Mouse (Mus musculus): ENCODE data around the gene Tmem9b. TPM values are rescaled to one million over a fixed set of nuclear protein-coding genes. Genes with fewer than 3 reads are reported as not detected.

Tmem9b gene
- polyA plus RNA-seq, 1 experiment from 2014 or later: 113 TPM

DNA sequence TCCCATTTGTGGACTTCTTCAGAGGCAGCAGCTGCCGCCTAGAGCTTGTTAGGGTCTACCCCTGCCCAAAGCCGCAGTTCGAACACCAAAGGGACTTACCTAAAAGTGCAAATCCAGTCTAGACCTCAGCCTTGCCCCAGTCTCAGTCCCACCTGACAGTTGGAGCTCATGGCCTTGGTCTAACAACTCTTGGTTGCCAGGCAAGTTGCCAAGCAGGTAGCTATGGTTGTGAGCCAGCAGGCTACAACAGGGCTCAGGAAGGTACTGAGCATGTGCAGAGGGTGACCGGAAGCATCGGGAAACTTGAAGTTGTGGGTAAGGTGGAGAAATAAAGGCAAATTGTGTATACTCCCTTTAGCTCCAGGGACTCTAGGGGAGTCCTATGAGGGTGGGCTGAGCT lies 29.0 kb downstream of the Tmem9b start, which contains the start of gene BC051019:
BC051019 (minus strand) TSS at position 154 of the 400 bp plus-strand sequence.
- Histone ChIP-seq H3K9me3 (no peaks in the 10 kb centered on the region), H3K36me3 (no peaks in the 10 kb centered on the region), H3K9ac (no peak within 1 kb of the TSS), H3K4me1 (replicated peaks) (no peaks in the 10 kb centered on the region), H3K27ac (no peak within 1 kb of the TSS), H3K27me3 (no peaks in the 10 kb centered on the region), H3K4me2 (no peak within 1 kb of the TSS), H3K4me3 (no peak within 1 kb of the TSS)
- ATAC-seq (ENCODE audit: low FRiP score): no peak
- 93% methylated on average over 5 of the region's 5 CpGs for WGBS

DNA sequence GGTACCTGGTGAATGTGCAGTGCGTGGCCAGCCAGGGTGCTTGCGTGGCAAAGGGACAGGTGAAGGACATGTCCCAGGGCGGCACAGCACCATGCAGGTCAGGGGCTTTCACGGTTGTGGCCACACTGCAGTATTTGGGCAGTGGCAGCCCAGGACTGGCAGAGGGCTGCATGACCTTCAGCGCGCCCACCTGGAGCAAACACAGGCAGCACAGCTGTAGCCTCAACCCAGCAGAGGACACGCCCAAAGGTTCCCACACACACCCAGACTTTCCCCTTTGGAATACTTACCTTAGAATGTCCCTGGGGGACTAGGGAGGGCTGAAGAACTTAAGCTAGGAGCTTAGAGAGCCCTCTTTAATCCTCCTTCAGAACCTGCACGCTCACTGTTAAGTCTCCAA lies 29.6 kb downstream of the Tmem9b start:
- H3K9me3 ChIP-seq: no peaks in the 10 kb centered on the region
- H3K4me3 ChIP-seq: no peak overlapping the region
- no peaks in the 10 kb centered on the region for H3K36me3 ChIP-seq
- ATAC-seq (ENCODE audit: low FRiP score): no peak
- H3K27ac ChIP-seq: no peak overlapping the region
- no peaks in the 10 kb centered on the region for H3K27me3 ChIP-seq
- H3K4me2 ChIP-seq: no peak overlapping the region
- WGBS: 94% methylated on average over 8 of the region's 8 CpGs
- H3K4me1 ChIP-seq (replicated peaks): no peaks in the 10 kb centered on the region
- H3K9ac ChIP-seq: no peak overlapping the region

DNA sequence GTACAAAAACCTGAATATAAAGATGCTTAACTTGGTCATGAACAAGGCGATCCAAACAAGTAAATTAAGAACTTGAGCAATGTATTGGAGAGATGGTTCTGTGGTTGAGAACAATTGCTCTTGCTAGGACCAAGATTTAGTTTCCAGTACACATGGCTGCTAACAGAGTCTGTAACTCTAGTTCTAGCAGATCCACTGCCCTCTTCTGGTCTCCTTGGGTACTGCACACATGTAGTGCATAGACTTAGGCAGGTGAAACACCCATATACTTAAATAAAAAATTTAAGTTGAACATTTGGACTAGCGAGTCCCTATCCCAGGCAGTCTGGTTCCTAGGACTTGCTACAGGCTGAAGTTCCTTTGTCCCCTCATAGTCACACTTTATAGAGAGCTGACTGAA lies 30.1 kb downstream of the Tmem9b start:
- no peak overlapping the region for H3K27ac ChIP-seq
- no peak overlapping the region for H3K4me2 ChIP-seq
- ATAC-seq (ENCODE audit: low FRiP score): no peak
- no peaks in the 10 kb centered on the region for H3K4me1 ChIP-seq (replicated peaks)
- H3K9ac ChIP-seq: no peak overlapping the region
- no peaks in the 10 kb centered on the region for H3K36me3 ChIP-seq
- H3K9me3 ChIP-seq: no peaks in the 10 kb centered on the region
- no peak overlapping the region for H3K4me3 ChIP-seq
- WGBS: over 99% methylated on average over 2 of the region's 2 CpGs
- H3K27me3 ChIP-seq: no peaks in the 10 kb centered on the region

DNA sequence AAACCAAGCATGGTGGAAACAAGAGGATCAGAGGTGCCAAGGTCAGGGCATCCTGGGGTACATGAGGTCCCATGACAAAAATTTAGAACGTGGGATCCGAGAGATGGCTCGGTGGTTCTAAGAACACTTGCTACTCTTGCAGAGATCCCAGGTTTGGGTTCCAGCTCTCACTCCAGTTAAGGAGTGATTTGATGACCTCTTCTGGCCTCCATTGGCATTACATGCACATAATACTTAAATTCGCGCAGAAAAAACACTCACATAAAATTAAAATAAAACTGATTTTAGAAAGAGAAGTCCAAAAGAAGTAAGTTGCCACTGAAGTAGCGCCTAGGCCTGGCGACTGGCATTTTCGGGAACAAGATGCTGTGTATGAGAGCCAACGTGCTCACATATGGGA lies 33.4 kb downstream of the Tmem9b start:
- H3K4me1 ChIP-seq (replicated peaks): no peaks in the 10 kb centered on the region
- no peaks in the 10 kb centered on the region for H3K27me3 ChIP-seq
- H3K27ac ChIP-seq: no peak overlapping the region
- H3K9ac ChIP-seq: no peak overlapping the region
- H3K9me3 ChIP-seq: no peaks in the 10 kb centered on the region
- no peak overlapping the region for H3K4me2 ChIP-seq
- 70% methylated on average over 9 of the region's 9 CpGs for WGBS
- H3K36me3 ChIP-seq: no peaks in the 10 kb centered on the region
- no peak for ATAC-seq (ENCODE audit: low FRiP score)
- no peak overlapping the region for H3K4me3 ChIP-seq

DNA sequence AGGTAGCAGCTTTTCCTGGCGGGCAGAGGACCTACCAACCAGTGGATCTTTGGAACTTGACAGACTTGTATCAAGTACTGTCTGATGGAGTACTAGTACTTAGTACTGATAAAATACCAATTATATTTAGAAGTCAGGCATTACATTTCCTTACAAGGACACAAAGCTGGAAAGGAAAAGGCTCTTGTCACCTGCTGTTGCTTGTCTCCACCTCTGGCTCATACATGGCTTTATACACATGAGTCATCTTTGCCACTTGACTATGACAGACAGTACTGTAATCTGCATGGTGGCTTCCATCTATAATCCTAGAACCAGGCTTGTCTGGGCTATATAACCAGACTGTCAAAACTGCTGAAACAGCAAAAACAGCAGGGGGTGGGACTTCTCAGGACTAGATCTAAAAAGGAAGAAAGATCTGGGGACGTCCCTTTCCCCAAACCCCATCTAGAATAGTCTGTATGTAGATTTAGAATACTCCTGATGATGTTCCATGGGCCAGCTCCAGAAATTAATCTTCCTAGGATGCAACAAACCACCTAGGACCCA lies 39.2 kb downstream of the Tmem9b start:
- 90% methylated on average over 2 of the region's 2 CpGs for WGBS
- ATAC-seq (ENCODE audit: low FRiP score): no peak

DNA sequence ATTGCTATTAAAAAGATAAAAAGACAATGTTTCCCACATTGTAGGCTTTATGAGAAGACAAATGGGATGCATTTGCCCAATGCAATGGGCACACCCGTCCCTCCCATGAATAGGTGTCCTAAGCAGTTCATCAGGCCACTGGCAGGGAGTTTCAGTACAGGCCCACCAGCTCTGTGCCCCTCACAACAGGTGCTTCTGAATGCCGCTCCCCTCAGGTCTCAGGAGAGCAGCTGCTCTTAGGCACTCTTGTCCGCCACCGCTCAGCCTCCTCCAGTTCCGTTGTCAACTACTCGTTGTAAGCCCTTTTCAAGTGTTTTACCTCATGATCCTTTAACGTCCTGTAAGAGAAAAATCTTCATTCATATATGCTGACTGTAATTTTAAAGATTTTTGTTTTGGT lies 40.5 kb downstream of the Tmem9b start:
- no peaks in the 10 kb centered on the region for H3K9me3 ChIP-seq
- H3K4me3 ChIP-seq: no peak overlapping the region
- no peak overlapping the region for H3K4me2 ChIP-seq
- H3K36me3 ChIP-seq: peaks cover 36% of the 10 kb centered on the region
- no peak for ATAC-seq (ENCODE audit: low FRiP score)
- H3K4me1 ChIP-seq (replicated peaks): no peaks in the 10 kb centered on the region
- H3K27ac ChIP-seq: no peak overlapping the region
- WGBS: 91% methylated on average over 7 of the region's 7 CpGs
- no peak overlapping the region for H3K9ac ChIP-seq
- H3K27me3 ChIP-seq: no peaks in the 10 kb centered on the region

More for the DNA sequence above, 39.2 kb downstream of the Tmem9b start:
- no peak overlapping the region for H3K4me3 ChIP-seq
- peaks cover 36% of the 10 kb centered on the region for H3K36me3 ChIP-seq
- no peaks in the 10 kb centered on the region for H3K9me3 ChIP-seq
- no peak overlapping the region for H3K27ac ChIP-seq
- H3K4me2 ChIP-seq: no peak overlapping the region
- no peak overlapping the region for H3K9ac ChIP-seq
- H3K4me1 ChIP-seq (replicated peaks): no peaks in the 10 kb centered on the region
- H3K27me3 ChIP-seq: no peaks in the 10 kb centered on the region

DNA sequence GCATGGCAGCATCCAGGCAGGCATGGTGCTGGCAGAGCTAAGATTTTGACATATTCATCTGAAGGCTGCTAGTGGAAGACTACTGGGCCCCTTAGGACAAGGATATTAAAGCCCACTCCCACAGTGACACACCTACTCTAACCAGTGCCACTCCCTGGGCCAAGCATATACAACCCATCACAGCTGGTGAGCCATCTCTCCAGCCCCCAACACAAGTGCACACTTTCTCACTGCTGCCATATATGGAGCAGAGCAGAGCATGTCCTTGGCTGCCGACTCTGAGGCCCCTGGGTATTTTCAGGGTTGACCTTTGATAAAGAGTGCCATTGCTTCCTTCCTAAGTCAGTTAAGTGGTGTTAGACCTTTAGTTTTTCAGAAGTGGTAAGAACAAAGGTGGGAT lies 42.6 kb downstream of the Tmem9b start:
- Histone ChIP-seq H3K36me3 (peaks cover 36% of the 10 kb centered on the region), H3K9me3 (no peaks in the 10 kb centered on the region), H3K27me3 (no peaks in the 10 kb centered on the region), H3K27ac (no peak overlapping the region), H3K9ac (no peak overlapping the region), H3K4me1 (replicated peaks) (no peaks in the 10 kb centered on the region), H3K4me2 (no peak overlapping the region), H3K4me3 (no peak overlapping the region)
- 78% methylated on average over 1 of the region's 1 CpGs for WGBS
- ATAC-seq (ENCODE audit: low FRiP score): no peak

DNA sequence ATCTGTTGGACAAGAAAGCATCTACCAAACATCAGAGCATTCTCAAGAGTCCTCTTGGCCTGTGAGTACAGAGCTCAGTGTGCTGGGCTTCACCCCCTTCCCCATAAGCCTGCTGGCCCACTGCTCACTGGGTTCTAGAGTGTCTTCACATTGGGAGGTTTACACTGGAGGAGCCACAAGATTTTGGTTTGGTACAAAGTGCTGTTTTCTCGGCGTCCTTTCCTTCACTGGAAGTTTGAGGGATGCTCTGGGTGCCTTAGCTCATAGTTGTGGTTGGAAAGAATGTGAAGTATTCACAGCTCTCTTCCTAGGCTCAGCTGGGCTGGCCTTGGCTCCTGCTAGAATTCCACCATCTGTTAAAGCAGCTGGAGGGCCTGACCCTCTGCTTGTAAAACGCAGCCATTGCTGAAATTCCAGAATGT lies 43.7 kb downstream of the Tmem9b start:
- peaks cover 36% of the 10 kb centered on the region for H3K36me3 ChIP-seq
- H3K27me3 ChIP-seq: no peaks in the 10 kb centered on the region
- no peak overlapping the region for H3K27ac ChIP-seq
- H3K4me1 ChIP-seq (replicated peaks): 0 out of 2 replicates have a peak, but pooled peaks cover 3% of the 10 kb centered on the region
- H3K4me2 ChIP-seq: no peak overlapping the region
- no peak overlapping the region for H3K9ac ChIP-seq
- no peaks in the 10 kb centered on the region for H3K9me3 ChIP-seq
- no peak overlapping the region for H3K4me3 ChIP-seq
- WGBS: 80% methylated on average over 3 of the region's 3 CpGs
- ATAC-seq (ENCODE audit: low FRiP score): no peak

DNA sequence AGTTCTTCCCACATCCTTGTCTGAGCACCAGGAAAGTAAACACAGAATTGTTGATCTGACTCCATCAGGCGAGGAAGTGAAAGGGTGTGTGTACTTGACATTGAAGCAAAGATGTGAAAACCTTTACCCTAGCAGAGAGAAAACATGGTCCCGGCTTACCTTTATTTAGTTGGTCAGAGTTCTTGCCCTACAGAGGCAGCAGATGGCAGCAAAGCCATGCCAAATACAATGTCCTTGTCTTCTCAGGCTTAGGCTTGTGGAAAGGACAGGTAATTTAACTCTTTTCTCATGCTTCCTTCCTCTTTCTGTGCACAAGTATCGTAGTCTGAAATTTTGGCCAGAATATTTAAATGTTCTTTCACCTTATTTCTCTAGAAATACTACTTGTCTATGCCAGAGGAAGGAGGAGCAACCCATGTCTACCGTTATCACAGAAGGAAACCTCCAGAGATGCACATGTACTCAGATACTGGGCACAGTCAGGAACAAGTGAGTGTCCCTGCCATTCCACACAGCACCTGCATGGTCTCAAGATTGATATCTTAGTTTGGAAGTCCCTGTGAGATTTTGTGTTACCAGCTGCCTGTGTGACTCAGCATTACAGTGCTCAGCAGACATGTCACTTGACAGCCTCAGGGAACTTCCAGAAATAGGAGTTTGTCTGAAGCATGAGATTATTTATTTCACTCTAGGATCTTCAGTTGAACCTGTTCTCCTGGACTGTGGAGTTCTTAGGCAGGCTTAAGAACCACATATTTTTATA lies 45.5 kb downstream of the Tmem9b start:
- WGBS: 53% methylated on average over 4 of the region's 4 CpGs
- Histone ChIP-seq H3K4me2 (no peak overlapping the region), H3K27ac (no peak overlapping the region), H3K4me3 (no peak overlapping the region), H3K36me3 (peaks cover 26% of the 10 kb centered on the region), H3K27me3 (0 out of 2 replicates have a peak, but pooled peaks cover 4% of the 10 kb centered on the region), H3K9me3 (no peaks in the 10 kb centered on the region), H3K4me1 (replicated peaks) (0 out of 2 replicates have a peak, but pooled peaks cover 6% of the 10 kb centered on the region), H3K9ac (no peak overlapping the region)
- ATAC-seq (ENCODE audit: low FRiP score): no peak

DNA sequence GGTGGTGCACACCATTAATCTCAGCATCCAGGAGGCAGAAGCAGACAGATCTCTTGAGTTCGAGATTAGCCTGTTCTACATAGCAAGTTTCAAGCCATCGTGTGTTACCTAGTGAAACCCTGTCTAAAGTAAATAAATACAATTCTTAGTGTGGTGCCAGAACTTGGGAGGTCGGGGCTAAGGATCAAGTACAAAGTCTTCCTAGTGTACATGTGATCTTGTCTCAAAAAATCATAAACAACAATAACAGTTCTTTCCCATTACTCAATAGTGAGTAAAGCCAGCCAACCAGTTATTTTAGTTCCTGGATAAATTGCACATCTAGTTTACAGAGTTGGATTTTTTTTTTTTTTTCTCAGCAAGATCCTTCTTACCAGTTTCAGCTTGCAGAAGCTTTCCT lies 48.2 kb downstream of the Tmem9b start:
- H3K27ac ChIP-seq: no peak overlapping the region
- no peak for ATAC-seq (ENCODE audit: low FRiP score)
- WGBS: 75% methylated on average over 3 of the region's 3 CpGs
- peak overlapping the region; percentile 65 for H3K4me2 ChIP-seq
- H3K4me1 ChIP-seq (replicated peaks): 0 out of 2 replicates have a peak, but pooled peaks cover 6% of the 10 kb centered on the region
- 0 out of 2 replicates have a peak, but pooled peaks cover 4% of the 10 kb centered on the region for H3K27me3 ChIP-seq
- H3K4me3 ChIP-seq: peak overlapping the region; percentile 59
- peaks cover 6% of the 10 kb centered on the region; the same call in 1 of the 2 replicates for H3K36me3 ChIP-seq
- no peak overlapping the region for H3K9ac ChIP-seq
- H3K9me3 ChIP-seq: no peaks in the 10 kb centered on the region

DNA sequence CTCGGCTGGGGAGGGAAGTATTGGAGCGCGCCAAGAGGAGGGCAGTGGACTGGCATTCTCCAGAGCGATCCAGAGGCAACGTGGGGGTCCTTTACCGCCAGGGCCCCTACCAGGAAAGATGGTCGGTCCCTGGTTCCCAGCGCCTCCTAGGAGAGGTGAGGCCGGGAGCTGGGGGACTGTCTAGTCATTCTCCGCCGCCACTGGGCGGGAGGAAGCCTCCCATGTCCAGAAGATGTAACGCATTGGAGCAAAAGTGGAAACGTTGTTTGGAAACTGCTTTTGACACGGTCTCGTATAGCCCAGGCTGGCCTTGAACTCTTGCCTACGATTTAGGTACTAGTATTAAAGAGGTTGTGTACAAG lies 48.7 kb downstream of the Tmem9b start:
- Histone ChIP-seq H3K4me2 (peak overlapping the region; percentile 65), H3K27ac (peak overlapping the region; percentile 55), H3K9ac (peak overlapping the region; percentile 72), H3K4me3 (peak overlapping the region; percentile 59), H3K9me3 (no peaks in the 10 kb centered on the region), H3K36me3 (peaks cover 3% of the 10 kb centered on the region; the same call in 1 of the 2 replicates), H3K27me3 (0 out of 2 replicates have a peak, but pooled peaks cover 4% of the 10 kb centered on the region), H3K4me1 (replicated peaks) (0 out of 2 replicates have a peak, but pooled peaks cover 6% of the 10 kb centered on the region)
- no peak for ATAC-seq (ENCODE audit: low FRiP score)
- 2% methylated on average over 17 of the region's 17 CpGs for WGBS

DNA sequence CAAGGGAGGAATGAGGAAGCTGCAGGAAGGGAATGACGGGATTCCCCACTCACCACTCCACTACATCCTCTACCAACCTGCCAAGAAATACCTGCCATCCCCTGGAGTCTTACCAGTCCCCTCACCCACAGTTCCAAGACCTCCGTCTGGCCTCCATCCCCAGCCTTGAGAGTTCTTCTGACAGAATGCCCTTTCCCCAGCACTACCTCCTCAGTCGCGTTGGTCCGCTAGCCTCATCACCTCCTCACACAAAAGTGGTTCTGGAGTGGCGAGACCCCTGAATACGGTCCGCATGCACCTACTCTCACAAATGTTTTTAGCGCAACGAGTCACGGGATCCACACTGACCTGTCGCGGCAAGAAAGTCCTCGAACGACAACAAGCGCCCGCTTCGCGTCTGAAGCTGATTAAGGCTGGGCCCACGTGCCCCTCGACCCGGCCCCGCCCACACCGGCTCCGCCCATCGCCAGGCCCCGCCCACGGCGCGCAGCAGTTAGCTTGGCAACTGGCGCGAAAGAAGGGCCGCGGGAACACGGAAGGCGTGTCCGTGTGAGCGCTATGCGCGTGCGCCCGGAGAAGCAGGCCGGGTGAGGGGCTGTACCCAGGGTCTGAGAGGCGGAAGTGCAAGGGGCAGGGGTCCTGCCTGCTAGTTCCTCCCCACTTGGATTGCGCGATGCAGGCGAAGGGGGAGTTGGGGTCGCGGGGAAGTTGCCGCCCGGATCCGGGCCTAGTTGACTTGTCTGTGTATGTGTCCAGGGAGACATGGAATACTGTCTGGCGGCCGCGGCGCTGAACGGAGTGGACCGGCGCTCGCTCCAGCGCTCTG lies 49.3 kb downstream of the Tmem9b start, which contains the start of the genes St5 and Akip1:
St5 (minus strand) TSS at position 416 of the 826 bp plus-strand sequence.
Akip1 (plus strand) TSS at position 501 of the 826 bp plus-strand sequence.
- ATAC-seq (ENCODE audit: low FRiP score): peak; percentile 96
- no peaks in the 10 kb centered on the region for H3K9me3 ChIP-seq
- H3K9ac ChIP-seq: peak within 1 kb of the TSS; percentile 72
- H3K4me1 ChIP-seq (replicated peaks): 0 out of 2 replicates have a peak, but pooled peaks cover 6% of the 10 kb centered on the region
- 0 out of 2 replicates have a peak, but pooled peaks cover 4% of the 10 kb centered on the region for H3K27me3 ChIP-seq
- H3K4me3 ChIP-seq: peak within 1 kb of the TSS; percentile 59
- H3K36me3 ChIP-seq: no peaks in the 10 kb centered on the region
- H3K4me2 ChIP-seq: peak within 1 kb of the TSS; percentile 65
- peak within 1 kb of the TSS; percentile 55 for H3K27ac ChIP-seq
- under 1% methylated on average over 61 of the region's 61 CpGs for WGBS
